Mouse (Mus musculus) embryo, embryonic 11 days (tissue): ENCODE data around the gene Pbx1.

ENCODE experiments used
- DNase-seq: peaks from one replicate; pipeline ENCODE4 v3.0.0-alpha.2; 2015

Gene Pbx1

DNA sequence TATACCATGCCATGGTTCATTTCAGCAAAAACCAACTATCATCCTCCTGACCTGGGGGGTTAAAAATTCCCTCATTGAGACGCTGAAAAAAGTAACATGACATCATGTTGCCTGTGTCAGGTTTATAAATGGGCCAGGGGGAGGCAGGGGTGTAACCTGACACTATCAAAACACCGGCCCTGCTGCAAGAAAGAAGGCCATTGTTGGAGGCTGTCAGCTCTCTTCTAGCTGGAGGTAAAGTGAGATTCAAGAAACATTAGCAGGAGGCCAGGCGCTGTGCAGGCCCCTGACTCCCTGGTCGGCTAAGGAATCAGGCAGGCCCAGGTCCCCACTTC lies 49.3 kb downstream of the Pbx1 start:
- peak; percentile 86 for DNase-seq

DNA sequence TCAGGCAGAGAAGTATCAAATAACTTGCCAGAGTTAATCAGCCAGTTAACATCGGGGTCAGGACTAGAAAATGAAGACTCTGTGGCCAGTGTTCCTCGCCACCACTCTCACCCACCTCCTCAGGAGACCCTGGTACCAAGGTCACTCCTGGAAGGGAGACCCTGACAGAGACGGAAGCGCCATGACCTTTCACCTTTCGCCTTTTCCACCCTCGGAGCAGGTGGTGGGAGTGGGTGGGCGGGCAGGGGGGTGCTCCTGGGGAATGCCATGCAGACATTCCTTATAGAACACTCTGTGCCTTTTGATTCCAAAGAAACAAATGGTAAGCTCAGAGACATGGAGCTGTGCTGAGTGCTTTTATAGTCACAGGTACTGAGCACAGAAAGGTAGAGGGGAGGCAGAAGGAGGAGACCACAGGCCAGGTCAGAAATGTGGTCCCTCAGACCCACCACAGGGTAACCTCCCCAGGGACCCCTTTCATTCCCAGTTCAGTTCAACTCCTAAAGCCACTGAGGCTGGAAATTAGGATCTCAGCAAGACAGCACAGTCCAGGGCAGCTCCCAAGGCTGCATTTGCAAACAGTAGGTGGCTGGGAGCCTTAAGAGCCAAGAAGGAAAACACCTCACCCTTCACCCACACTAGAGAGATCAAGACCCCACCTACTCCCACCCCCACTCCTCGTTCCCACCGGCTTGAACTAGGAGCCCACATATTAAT lies 49.8 kb downstream of the Pbx1 start:
- no peak for DNase-seq

GRCm38 (mm10) chr1:168381451-168381850 lies 50.6 kb downstream of the Pbx1 start:
- no peak for DNase-seq

DNA sequence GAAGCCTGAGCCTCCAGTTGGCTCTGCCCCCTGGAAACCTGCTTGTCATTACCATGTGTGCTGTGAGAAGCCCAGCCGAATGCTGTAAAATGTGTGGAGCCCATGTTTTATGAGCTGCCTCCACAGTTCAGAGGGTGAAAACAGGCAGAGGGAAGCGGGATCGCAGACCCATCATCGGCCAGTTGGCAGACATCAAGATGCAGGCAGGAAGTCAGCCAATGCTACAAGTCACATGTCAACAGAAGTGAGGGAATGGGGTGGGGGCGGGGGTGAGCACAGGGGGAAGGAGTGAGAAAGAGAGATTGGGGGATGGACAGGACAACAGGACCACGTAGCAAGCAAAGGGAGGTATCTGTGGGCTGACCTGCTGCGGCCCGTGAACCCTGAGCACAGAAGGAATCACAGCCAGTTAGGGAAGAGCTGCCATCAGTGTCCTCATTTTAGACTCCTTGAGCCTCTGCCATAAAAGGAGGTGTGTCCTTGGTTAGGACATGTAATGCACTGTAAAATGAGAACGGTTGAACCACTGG lies 51.8 kb downstream of the Pbx1 start:
- DNase-seq: peak; percentile 54

DNA sequence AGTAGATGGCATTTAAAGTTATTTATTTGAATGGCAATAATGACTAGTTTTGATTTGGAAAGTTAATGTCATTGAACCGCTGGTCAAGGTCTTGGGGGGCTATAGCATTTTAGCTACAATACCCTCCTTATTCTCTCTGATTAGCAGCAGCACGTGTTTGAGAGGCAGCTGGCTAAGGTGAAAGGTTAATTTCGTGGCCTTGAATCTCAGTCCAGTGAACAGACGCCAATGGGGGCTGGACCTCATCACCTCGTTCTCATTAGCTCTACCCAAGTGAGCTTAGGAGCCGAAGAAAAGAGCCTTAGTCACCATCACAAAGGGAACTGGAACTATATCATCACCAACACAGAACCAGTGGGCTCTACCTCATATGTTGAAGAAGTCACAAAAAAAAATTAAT lies 54.4 kb downstream of the Pbx1 start:
- DNase-seq: peak; percentile 55

DNA sequence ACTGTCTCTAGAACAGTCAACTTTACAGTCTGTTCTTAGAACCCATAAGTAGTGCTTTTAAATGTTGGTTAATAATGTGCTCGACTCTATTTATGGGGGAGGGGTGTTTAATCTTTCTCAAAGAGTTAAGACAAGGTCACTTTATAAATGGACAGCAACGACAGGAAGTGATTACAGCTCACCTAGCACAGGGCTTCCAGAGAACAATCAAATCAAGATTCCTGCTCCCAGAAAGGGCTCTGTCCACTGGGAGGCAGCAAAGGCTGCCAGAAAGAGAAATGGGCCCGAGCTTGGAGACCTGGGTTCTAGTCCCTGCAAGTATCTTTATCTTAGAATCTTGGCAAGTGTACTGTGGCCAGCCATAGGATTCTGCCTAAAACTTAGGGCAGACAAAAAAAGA lies 55.7 kb downstream of the Pbx1 start:
- no peak for DNase-seq

DNA sequence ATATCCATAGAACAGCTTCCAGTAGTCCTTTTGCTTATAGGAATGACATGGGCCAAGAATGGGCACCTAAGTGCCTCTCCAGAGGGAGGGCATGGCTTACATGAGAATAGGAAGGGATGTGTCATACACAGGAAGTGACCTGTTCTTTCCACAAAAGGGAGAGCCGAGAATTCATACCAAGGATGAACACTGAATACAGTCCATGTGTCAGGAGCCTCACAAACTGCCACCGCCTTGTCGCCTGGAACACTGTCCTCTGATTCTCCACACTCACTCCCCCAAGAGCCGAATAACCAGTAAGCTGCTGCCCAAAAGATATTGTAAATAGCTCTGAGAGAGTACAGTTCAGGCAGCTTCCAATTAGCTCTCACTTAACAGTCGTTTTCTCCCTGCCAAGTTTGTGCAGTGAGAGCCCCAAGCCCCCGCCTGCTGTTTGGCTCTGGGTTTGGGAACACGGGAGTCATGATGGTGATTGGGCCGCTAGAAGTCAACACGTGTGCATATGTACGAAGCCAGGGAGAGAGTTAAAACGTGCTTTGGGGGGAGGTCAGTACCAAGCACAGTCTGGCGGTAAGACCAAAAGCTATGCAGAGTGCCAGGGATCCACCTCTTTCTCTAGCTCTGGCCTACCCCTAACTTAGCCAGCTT lies 57.0 kb downstream of the Pbx1 start:
- DNase-seq: no peak

DNA sequence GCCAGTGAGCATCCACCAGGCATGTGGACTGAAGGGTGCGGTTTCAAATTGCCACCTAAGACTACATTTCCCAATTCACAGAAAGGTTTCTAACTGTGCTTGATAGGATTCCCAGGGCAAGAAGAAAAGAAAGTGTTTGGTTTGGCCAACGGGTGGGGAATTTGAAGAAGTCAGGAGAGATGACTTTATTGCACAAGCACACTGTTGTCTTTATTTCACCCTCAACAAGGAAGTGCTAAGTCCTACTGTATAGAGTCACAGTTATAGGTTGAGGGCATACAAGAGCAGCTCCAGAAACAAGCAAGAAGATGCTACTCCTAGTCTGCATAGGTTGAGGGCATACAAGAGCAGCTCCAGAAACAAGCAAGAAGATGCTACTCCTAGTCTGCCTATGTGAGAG lies 60.0 kb downstream of the Pbx1 start:
- no peak for DNase-seq

DNA sequence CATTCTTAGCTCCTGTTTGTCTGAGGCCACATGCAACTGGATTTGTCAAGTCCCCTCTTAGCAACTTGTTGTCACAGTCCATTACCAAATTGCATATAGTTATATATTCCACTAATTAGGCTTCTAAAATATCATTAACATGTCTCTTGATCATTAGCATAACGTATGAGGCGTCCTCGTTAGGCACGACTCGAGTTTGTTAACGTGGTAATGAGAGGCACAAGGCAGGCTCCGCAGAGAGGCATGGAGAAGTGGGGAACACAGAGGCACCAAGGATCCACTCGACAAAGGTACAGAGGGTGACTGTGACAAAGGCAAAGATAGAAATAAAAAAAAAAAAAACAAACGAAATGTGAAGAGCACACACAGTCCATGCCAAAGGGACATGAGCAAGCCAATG lies 61.1 kb downstream of the Pbx1 start:
- no peak for DNase-seq

GRCm38 (mm10) chr1:168366261-168366660 lies 65.8 kb downstream of the Pbx1 start:
- DNase-seq: no peak

DNA sequence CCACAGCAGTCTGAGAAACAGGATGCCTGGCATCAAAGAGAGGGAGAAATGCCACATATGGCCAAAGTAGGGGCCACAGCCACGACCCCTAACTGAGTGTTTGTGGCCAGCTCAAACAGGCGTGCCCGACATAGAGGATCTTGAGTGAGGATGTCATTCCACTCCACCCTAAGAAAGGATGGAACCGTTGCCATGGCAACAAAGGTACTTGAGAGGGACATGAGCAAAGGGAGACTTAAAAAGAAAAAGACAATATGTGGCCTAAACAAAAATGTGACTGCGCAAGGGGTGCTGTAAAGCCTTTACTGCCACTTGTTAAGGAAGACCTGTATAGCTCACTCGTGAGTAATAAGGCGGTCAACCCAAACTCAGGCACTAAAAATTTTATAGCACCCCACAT lies 67.7 kb downstream of the Pbx1 start:
- DNase-seq: no peak

DNA sequence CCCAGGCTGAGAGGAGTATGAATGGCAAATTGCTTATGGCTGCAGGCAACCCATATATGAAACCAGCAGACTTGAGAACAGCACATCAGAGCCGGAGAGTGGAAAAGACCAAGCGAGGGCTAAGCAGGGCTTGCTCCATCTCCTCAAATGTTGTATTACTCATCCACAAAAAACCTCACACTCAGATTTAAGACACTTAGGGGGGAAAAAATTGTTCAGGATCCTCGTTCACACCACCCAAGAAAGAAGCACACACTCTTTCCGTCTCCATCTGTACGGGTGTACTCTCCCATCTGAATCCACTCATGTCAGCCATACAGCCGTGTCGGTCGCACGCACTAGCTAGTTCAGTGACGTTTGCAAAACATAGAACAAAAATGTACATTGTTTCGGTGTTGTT lies 69.0 kb downstream of the Pbx1 start:
- no peak for DNase-seq

DNA sequence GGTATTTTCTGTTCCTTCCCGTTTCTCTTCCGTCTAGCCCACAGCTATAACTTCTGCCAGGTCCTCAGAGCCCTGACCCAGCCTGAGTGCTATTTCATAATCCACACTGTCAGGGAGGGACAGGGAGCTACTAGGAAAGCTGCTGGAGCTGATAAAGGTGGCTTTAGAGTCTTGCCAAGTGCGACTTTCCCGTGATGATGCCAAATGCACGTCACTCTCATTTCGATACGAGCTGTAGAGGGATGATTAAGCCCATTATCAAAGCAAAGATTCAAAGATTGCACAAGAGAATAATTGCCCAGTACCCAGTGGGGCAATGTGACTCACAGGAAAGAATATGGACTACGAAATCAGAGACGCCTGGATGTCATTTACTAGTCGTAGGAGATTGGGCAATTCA lies 69.6 kb downstream of the Pbx1 start:
- DNase-seq: no peak

GRCm38 (mm10) chr1:168357680-168358611 lies 74.1 kb downstream of the Pbx1 start:
- peak; percentile 86 for DNase-seq

GRCm38 (mm10) chr1:168356970-168357441 lies 75.1 kb downstream of the Pbx1 start:
- peak; percentile 80 for DNase-seq

DNA sequence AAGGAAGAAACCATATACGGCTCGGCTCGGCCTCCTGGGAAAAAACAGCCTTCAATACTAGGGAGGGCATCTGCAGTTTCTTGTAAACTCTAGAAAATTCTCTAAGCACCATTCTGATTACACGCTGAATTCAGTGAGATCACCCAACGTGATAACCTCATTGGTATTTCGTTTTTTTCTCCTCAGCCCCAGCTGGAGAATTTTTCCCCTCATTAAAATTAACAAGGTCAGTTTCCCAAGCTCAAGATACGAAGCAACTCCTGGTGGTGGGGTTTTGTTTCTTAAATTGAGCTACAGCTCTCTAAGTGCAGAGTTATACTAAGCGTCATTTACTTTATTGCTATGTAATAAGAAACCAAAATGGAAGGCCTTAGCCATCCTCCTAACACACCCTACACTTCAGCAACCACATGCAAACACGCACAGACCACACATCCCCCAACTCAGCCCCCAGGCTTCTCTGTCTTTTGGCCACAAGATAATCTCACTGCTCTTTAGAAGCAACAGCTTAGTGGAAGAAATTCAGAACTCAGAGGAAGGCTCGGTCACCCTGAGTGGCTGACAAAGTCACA lies 76.0 kb downstream of the Pbx1 start:
- DNase-seq: no peak

GRCm38 (mm10) chr1:168354934-168355333 lies 77.1 kb downstream of the Pbx1 start:
- peak; percentile 75 for DNase-seq

DNA sequence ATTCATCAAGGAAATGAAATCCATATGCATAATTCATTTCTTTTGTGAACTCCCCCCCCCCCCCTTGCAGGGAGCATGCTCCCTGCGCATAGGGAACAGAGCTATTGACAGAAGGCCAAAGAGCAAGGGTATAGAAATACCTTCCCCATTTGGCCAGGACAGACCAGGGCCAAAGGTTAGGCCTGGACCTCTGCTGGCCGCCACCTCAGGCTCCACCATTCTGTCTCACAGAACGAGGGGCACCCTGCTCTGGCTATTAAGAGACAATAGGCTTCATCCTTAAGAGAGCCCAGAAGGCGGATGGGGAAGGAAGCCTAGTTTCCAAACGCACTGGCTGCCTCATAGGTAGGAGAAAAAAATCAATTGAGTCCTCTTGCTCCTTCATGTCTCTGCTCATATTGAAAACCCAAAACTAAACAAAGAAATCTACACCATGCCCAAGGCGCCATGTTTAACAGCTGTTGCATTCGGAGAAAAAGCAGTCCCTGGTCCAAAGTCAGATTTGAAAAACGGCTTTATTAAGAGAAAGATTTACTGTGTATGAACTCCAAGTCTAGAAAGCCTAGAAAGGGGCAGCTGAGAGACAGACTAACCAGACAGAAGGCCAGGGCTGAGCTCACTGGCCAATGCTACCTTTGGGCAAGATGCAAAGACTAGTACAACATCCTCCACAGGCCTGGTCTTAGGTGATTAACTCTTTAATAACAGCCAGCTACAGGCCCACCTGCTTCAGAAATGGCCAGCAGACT lies 83.9 kb downstream of the Pbx1 start:
- DNase-seq: no peak

- DNase-seq: no peak
Observed at GRCm38 (mm10) chr1:168344918-168345317, 87.2 kb downstream of the Pbx1 start.

DNA sequence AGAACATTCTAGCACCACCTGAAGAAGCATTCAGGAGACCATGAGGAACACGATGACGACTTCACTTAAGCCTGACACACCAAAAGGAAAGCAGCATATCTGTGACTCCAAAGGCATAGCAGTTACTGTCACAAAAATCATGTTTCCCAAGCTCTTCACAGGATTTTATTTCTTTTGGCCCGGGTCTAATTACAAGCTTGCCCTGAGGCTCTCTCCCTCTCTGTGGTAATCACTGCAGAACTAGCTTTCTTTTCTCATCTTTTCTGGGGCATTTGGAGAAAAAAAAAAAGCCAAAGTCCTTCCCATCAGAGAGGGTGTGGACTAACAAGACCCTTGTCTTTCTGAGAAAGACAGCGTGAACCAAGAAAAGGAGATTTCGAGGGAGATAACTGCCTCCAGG lies 87.8 kb downstream of the Pbx1 start:
- DNase-seq: no peak

DNA sequence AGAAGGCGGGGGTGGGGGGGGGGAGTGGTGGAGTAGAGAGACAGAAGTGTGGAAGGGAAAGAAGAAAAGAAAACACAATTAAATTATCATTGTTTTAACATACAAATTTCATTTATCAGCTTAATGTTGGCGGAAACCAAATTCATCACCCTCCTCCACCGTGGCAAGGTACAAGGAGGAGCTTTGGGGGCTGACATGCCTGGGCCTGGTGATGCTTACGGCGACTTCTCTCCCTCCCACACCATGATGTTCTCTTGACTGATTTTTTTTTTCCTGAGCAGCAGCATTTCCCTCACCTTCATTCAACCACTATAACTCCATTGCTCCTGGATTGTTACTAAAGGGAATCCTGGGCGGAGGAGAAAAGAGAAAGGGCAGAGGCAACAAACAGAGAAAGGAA lies 89.8 kb downstream of the Pbx1 start:
- DNase-seq: no peak

GRCm38 (mm10) chr1:168341863-168342262 lies 90.2 kb downstream of the Pbx1 start:
- DNase-seq: no peak
